Mouse (Mus musculus) stomach, embryonic 15.5 days (tissue): ENCODE results near the gene Slc4a4. TPM values are rescaled to one million over a fixed set of nuclear protein-coding genes. Genes with fewer than 3 reads are reported as not detected.
"Not testable (repeated sequence)": the region's sequence is repeated elsewhere in the genome, so short reads cannot be mapped to it uniquely, and the experiment has no call there.

Source experiments
- ATAC-seq: fragments of 200-750 bp; cut with Nextera tagmentation; 2 replicates; pipeline ENCODE4 v1.8.0; 2017; ENCODE audit warnings: low read depth, moderate number of reproducible peaks, moderate TSS enrichment; ENCODE audit not compliant: insufficient read depth, low FRiP score
- H3K27ac ChIP-seq: fragments of 300-500 bp; sonication (generic); 2 replicates; pipeline ENCODE4 v1.5.1; 2015; ENCODE audit warnings: mild to moderate bottlenecking, inconsistent platforms
- H3K27me3 ChIP-seq: fragments of 300-500 bp; sonication (generic); replicated peaks from 2 replicates; pipeline ENCODE4 v1.6.1; 2015; ENCODE audit warnings: inconsistent platforms
- H3K36me3 ChIP-seq: fragments of 300-500 bp; sonication (generic); 2 replicates; pipeline ENCODE4 v1.6.1; 2015; ENCODE audit warnings: inconsistent platforms
- H3K4me1 ChIP-seq: fragments of 300-500 bp; sonication (generic); 2 replicates; pipeline ENCODE4 v1.6.1; 2015; ENCODE audit warnings: inconsistent platforms
- H3K4me2 ChIP-seq: fragments of 300-500 bp; sonication (generic); 2 replicates; pipeline ENCODE4 v1.6.1; 2015; ENCODE audit warnings: mild to moderate bottlenecking, inconsistent platforms
- H3K4me3 ChIP-seq: fragments of 300-500 bp; sonication (generic); replicated peaks from 2 replicates; pipeline ENCODE4 v1.5.1; 2015; ENCODE audit warnings: inconsistent platforms
- H3K9ac ChIP-seq: fragments of 300-500 bp; sonication (generic); 2 replicates; pipeline ENCODE4 v1.6.1; 2015; ENCODE audit warnings: inconsistent platforms
- H3K9me3 ChIP-seq: fragments of 300-500 bp; sonication (generic); 2 replicates; pipeline ENCODE4 v1.6.1; 2016; ENCODE audit warnings: inconsistent platforms
- WGBS: fragments of 180-500 bp; shearing (Covaris S2); methylation state at CpG from one replicate; pipeline ENCODE4 v1.1.7; 2015; 5-methylcytosine and 5-hydroxymethylcytosine counted together
- polyA plus RNA-seq: library from polyadenylated mRNA; unstranded; fragments of >200 nt; fragmentation: Nextera tagmentation; extraction: Ambion mirVana; gene quantifications from 2 replicates; pipeline ENCODE4 v1.2.1, GENCODE M21; 2015

Slc4a4 gene
- polyA plus RNA-seq, 1 experiment from 2014 or later, result 4.3 TPM

- no peak overlapping the region for H3K27ac ChIP-seq
- H3K9ac ChIP-seq, result no peak overlapping the region
- no peak for ATAC-seq
- no peaks in the 10 kb centered on the region for H3K9me3 ChIP-seq
- H3K4me2 ChIP-seq, result no peak overlapping the region
- H3K4me3 ChIP-seq, result no peak overlapping the region
- no peaks in the 10 kb centered on the region for H3K27me3 ChIP-seq
- H3K36me3 ChIP-seq, result no peaks in the 10 kb centered on the region
- H3K4me1 ChIP-seq, result 0 out of 2 replicates have a peak, but pooled peaks cover 5% of the 10 kb centered on the region
- 76% methylated on average over 7 of the region's 7 CpGs for WGBS
Observed at GRCm38 (mm10) chr5:88983652-88984051, 97.0 kb downstream of the Slc4a4 start.

DNA sequence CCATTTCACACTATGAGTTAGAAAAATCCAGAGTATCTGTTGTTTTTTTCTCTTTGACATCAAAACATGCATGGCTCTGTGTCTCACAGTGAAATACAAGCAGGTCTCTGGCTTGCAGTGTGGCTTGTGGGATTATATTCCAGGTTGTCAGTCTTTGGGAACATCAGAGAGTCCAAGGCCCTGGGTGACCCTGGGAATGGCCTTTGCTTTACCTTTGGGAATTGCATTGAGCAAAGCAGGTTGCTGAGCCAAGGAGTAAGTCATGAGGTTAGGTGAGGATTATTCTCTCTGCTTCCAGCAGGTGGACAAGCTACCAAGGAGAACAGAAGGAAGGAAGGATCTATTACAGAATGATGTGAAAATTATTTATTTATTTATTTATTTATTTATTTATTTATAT lies 102.4 kb downstream of the Slc4a4 start:
- Histone ChIP-seq H3K4me1 (no peaks in the 10 kb centered on the region), H3K4me3 (no peak overlapping the region), H3K27me3 (no peaks in the 10 kb centered on the region), H3K27ac (no peak overlapping the region), H3K36me3 (no peaks in the 10 kb centered on the region), H3K4me2 (no peak overlapping the region), H3K9ac (no peak overlapping the region), H3K9me3 (no peaks in the 10 kb centered on the region)
- ATAC-seq, result no peak

DNA sequence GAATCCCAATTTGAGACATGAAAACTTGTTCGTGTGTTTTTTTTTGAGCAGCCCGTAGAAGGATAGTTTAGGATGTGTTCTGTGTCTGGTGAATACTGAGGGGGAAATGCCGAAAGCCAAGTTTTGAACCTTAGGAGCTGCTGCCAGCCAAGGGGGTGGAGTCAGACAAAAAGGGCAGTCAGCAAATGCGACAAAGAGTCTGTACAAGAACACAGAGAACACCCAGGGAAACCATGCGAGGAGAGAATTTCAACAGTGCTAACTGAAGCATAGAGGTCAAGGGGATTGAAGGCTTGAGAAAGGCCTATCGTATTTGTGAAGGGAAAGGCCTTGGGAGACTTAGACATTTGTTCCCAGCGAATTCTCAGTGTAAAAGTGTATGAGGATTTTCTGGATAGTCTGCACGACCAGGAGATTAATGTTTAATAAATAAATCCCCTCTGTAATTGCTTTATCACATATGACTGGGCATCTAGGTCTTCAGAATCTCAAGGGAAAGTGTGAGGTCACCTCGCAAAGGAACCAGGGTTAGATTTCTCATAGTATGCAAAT lies 103.7 kb downstream of the Slc4a4 start:
- Histone ChIP-seq H3K9ac (no peak overlapping the region), H3K4me3 (no peak overlapping the region), H3K27me3 (no peaks in the 10 kb centered on the region), H3K36me3 (no peaks in the 10 kb centered on the region), H3K4me1 (no peaks in the 10 kb centered on the region), H3K4me2 (no peak overlapping the region), H3K9me3 (no peaks in the 10 kb centered on the region), H3K27ac (no peak overlapping the region)
- ATAC-seq, result no peak
- 76% methylated on average over 9 of the region's 9 CpGs for WGBS

- WGBS, result 54% methylated on average over 2 of the region's 2 CpGs
- not testable (repeated sequence) for H3K27ac ChIP-seq, H3K36me3 ChIP-seq, H3K27me3 ChIP-seq, H3K4me2 ChIP-seq, H3K4me3 ChIP-seq, H3K9ac ChIP-seq, ATAC-seq, H3K4me1 ChIP-seq, H3K9me3 ChIP-seq
Observed at GRCm38 (mm10) chr5:88991309-88991708, 104.7 kb downstream of the Slc4a4 start.

- Histone ChIP-seq H3K27me3 (no peaks in the 10 kb centered on the region), H3K9ac (no peak overlapping the region), H3K4me2 (no peak overlapping the region), H3K36me3 (no peaks in the 10 kb centered on the region), H3K27ac (no peak overlapping the region), H3K9me3 (no peaks in the 10 kb centered on the region), H3K4me3 (no peak overlapping the region), H3K4me1 (no peaks in the 10 kb centered on the region)
- ATAC-seq, result no peak; the same call in 1 of the 2 replicates
- WGBS, result 88% methylated on average over 5 of the region's 5 CpGs
Observed at GRCm38 (mm10) chr5:88994533-88994932, 107.9 kb downstream of the Slc4a4 start.

GRCm38 (mm10) chr5:88996246-88996645 lies 109.6 kb downstream of the Slc4a4 start:
- Histone ChIP-seq H3K4me3 (no peak overlapping the region), H3K27me3 (no peaks in the 10 kb centered on the region), H3K9ac (no peak overlapping the region), H3K27ac (no peak overlapping the region), H3K4me1 (no peaks in the 10 kb centered on the region), H3K4me2 (no peak overlapping the region), H3K9me3 (no peaks in the 10 kb centered on the region), H3K36me3 (no peaks in the 10 kb centered on the region)
- WGBS, result 95% methylated on average over 8 of the region's 8 CpGs
- ATAC-seq, result no peak

GRCm38 (mm10) chr5:88997277-88997676 lies 110.7 kb downstream of the Slc4a4 start:
- Histone ChIP-seq H3K36me3 (no peaks in the 10 kb centered on the region), H3K27ac (no peak overlapping the region), H3K4me1 (no peaks in the 10 kb centered on the region), H3K9me3 (no peaks in the 10 kb centered on the region), H3K4me2 (no peak overlapping the region), H3K9ac (no peak overlapping the region), H3K27me3 (no peaks in the 10 kb centered on the region), H3K4me3 (no peak overlapping the region)
- WGBS, result 83% methylated on average over 6 of the region's 6 CpGs
- no peak for ATAC-seq

DNA sequence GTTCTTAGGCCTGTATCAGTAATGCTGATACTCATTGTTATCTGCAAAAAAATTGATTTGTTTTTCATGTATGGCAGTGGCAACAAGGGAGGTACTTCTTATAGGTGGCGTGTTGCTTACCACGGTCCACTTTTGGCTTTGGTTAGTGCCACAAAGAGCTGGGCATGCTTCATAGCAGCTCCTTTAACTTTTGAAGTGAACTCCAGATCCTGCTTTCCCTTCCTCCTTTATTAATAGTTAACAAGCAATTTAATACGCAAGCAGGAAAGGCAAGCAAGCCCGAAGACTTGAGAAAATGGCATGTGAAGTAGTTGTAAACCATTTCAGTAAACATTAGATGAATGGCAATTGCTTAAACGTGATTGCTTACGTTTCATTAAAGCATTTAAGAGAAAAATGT lies 113.2 kb downstream of the Slc4a4 start:
- Histone ChIP-seq H3K27ac (no peak overlapping the region), H3K9me3 (no peaks in the 10 kb centered on the region), H3K4me3 (no peak overlapping the region), H3K4me1 (no peaks in the 10 kb centered on the region), H3K27me3 (no peaks in the 10 kb centered on the region), H3K9ac (no peak overlapping the region), H3K36me3 (no peaks in the 10 kb centered on the region), H3K4me2 (no peak overlapping the region)
- ATAC-seq, result no peak
- 87% methylated on average over 6 of the region's 6 CpGs for WGBS

GRCm38 (mm10) chr5:89000598-89000997 lies 114.0 kb downstream of the Slc4a4 start:
- Histone ChIP-seq H3K36me3 (no peaks in the 10 kb centered on the region), H3K9ac (no peak overlapping the region), H3K4me3 (no peak overlapping the region), H3K27ac (no peak overlapping the region), H3K27me3 (no peaks in the 10 kb centered on the region), H3K4me1 (no peaks in the 10 kb centered on the region), H3K9me3 (no peaks in the 10 kb centered on the region), H3K4me2 (no peak overlapping the region)
- ATAC-seq, result no peak
- 97% methylated on average over 7 of the region's 7 CpGs for WGBS

- Histone ChIP-seq H3K4me2 (no peak overlapping the region), H3K4me3 (no peak overlapping the region), H3K27ac (no peak overlapping the region), H3K9me3 (no peaks in the 10 kb centered on the region), H3K4me1 (no peaks in the 10 kb centered on the region), H3K36me3 (no peaks in the 10 kb centered on the region), H3K27me3 (no peaks in the 10 kb centered on the region), H3K9ac (no peak overlapping the region)
- WGBS, result 31% methylated on average over 5 of the region's 5 CpGs
- no peak for ATAC-seq
Observed at GRCm38 (mm10) chr5:89010116-89010515, 123.5 kb downstream of the Slc4a4 start.

- H3K9ac ChIP-seq, result no peak overlapping the region
- no peaks in the 10 kb centered on the region for H3K9me3 ChIP-seq
- no peak overlapping the region for H3K4me3 ChIP-seq
- no peaks in the 10 kb centered on the region for H3K27me3 ChIP-seq
- 88% methylated on average over 3 of the region's 3 CpGs for WGBS
- H3K27ac ChIP-seq, result no peak overlapping the region
- H3K36me3 ChIP-seq, result no peaks in the 10 kb centered on the region
- H3K4me1 ChIP-seq, result no peaks in the 10 kb centered on the region
- H3K4me2 ChIP-seq, result no peak overlapping the region
- no peak for ATAC-seq
Observed at GRCm38 (mm10) chr5:89012456-89012855, 125.8 kb downstream of the Slc4a4 start.

- no peak overlapping the region for H3K4me2 ChIP-seq
- no peaks in the 10 kb centered on the region for H3K4me1 ChIP-seq
- H3K27ac ChIP-seq, result no peak overlapping the region
- ATAC-seq, result no peak
- H3K4me3 ChIP-seq, result no peak overlapping the region
- 68% methylated on average over 2 of the region's 2 CpGs for WGBS
- H3K27me3 ChIP-seq, result no peaks in the 10 kb centered on the region
- no peak overlapping the region for H3K9ac ChIP-seq
- no peaks in the 10 kb centered on the region for H3K36me3 ChIP-seq
- H3K9me3 ChIP-seq, result no peaks in the 10 kb centered on the region
Observed at GRCm38 (mm10) chr5:89014782-89015181, 128.2 kb downstream of the Slc4a4 start.

- Histone ChIP-seq H3K27ac (no peak overlapping the region), H3K4me3 (no peak overlapping the region), H3K9me3 (no peaks in the 10 kb centered on the region), H3K36me3 (no peaks in the 10 kb centered on the region), H3K27me3 (no peaks in the 10 kb centered on the region), H3K9ac (no peak overlapping the region), H3K4me2 (no peak overlapping the region), H3K4me1 (no peaks in the 10 kb centered on the region)
- 52% methylated on average over 5 of the region's 5 CpGs for WGBS
- ATAC-seq, result no peak
Observed at GRCm38 (mm10) chr5:89015878-89016277, 129.3 kb downstream of the Slc4a4 start.
